Mouse (Mus musculus): Measurements from ENCODE around the gene Usf3. TPM values are rescaled to one million over a fixed set of nuclear protein-coding genes. Genes with fewer than 3 reads are reported as not detected.

The Usf3 gene
- 1 to 10 TPM in 1 of 2 experiments, under 1 TPM in 1; 0.42 to 1.7 TPM for polyA plus RNA-seq (2012; fragmentation: generic; extraction: Trizol)

DNA sequence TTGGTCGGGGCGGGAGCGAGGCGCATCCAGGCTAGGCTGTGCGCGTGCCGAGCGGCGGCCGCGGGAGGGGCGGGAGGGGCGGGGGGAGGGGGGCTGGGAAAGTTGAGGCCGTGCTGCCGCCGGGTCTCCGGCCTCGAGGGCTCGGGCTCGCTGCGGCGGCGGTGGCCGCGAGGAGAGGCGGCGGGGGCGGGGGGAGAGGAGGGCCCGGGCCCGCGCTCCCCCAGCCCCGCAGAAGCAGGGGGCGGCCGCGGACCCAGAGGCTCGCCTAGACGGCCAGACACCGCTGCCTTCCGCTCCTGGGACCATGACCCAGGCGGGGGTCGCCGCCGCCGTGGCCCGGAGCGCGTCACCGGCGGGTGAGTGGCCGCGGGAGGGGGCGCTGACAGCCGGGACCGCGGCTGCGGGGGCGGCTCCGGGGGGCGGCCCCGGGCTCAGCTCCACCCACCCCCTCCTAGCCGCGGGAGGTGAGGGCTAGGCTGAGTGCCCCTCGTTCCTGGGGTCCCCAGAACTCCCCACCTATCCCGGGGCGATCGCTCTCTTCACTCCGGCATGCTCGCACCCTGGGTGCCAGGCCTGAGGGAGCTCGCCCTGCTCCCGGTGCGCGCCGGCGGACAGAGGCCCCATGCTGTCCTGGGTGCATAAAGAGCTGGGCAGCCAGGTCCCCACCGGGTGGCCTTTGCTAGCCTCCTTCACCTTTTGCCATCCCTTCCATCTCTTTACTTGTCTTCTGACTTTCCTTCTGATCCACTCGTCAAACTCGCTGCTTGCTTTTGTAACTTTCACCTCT, at the start of gene Usf3:
Usf3 (plus strand) TSS at position 92 of the 787 bp plus-strand sequence.

DNA sequence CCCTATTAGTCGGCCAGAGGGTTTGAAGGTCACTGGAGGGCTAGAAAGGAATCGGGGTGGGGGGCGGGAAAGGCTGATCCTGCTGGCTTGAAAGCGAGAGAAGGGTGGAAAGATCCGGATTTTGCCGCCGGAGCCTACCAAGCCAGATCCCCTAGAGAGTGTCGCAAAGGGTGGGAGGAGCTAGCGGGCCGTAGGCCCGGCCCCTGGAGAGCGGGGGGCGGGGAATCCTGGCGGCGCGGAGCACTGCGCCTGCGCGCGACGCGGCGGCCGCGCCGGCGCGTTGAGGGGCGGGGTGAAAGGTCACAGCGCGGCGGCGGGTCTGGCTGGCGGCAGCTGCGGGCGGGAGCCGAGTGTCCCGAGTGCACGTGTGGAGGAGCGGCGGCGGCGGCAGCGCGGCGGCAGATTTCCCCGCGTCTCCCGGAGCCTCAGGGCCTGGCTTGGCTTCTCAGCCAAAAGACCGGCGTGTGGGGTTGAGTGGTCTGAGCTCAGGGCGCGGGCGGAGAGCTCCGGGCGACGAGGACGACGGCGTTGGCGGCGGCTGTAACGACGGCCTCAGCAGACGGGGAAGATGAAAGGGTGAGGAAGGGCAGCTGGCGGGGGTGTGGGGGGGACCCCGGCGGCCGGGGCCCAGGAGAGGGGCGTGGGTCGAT, 33.4 kb upstream of the Usf3 start, which contains the start of the genes Atp6v1a and Naa50:
Atp6v1a (minus strand) TSS at position 170 of the 650 bp plus-strand sequence.
Naa50 (plus strand) TSS at position 295 of the 650 bp plus-strand sequence.

Other genes with a start within 250 kb of the Usf3 start
- 1 to 10 TPM in 1 of 2 experiments, under 1 TPM in 1; 0.40 to 5.4 TPM for gene Qtrt2, start 246.4 kb upstream of the Usf3 start, polyA plus RNA-seq (2012; fragmentation: generic; extraction: Trizol)
- under 1 TPM in 1 of 2 experiments, not detected in 1; 0.01 TPM for gene Zdhhc23, start 193.5 kb upstream of the Usf3 start, polyA plus RNA-seq (2012; fragmentation: generic; extraction: Trizol)
- under 1 TPM; 0.01 to 0.39 TPM for gene Gramd1c, start 109.9 kb upstream of the Usf3 start, polyA plus RNA-seq (2012; fragmentation: generic; extraction: Trizol)
- gene Atp6v1a, start 33.5 kb upstream of the Usf3 start, polyA plus RNA-seq (2012; fragmentation: generic; extraction: Trizol) = 10 to 100 TPM in 1 of 2 experiments, 1 to 10 TPM in 1; 2.5 to 21.0 TPM
- 1 to 10 TPM; 3.0 to 7.0 TPM for gene Naa50, start 33.4 kb upstream of the Usf3 start, polyA plus RNA-seq (2012; fragmentation: generic; extraction: Trizol)
- not detected for gene Sidt1, start 159.9 kb downstream of the Usf3 start, polyA plus RNA-seq (2012; fragmentation: generic; extraction: Trizol)
- 1 to 10 TPM in 1 of 2 experiments, under 1 TPM in 1; 0.85 to 5.6 TPM for gene Spice1, start 173.9 kb downstream of the Usf3 start, polyA plus RNA-seq (2012; fragmentation: generic; extraction: Trizol)
- not detected for gene Cfap44, start 221.6 kb downstream of the Usf3 start, polyA plus RNA-seq (2012; fragmentation: generic; extraction: Trizol)